Mouse (Mus musculus) limb, embryonic 12.5 days (tissue): ENCODE measurements around the gene Kpnb1. TPM values are rescaled to one million over a fixed set of nuclear protein-coding genes. Genes with fewer than 3 reads are reported as not detected.

ENCODE experiments used
- ATAC-seq: fragments of 200-750 bp; cut with Nextera tagmentation; 2 replicates; pipeline ENCODE4 v1.8.0; 2017; ENCODE audit warnings: low read depth, moderate TSS enrichment; ENCODE audit not compliant: insufficient number of reproducible peaks, insufficient read depth, low FRiP score, low TSS enrichment
- H3K27ac ChIP-seq: fragments of 300-500 bp; sonication (generic); 2 replicates; pipeline ENCODE4 v1.5.1; 2016; ENCODE audit warnings: mild to moderate bottlenecking, moderate library complexity
- H3K27me3 ChIP-seq: fragments of 300-500 bp; sonication (generic); 2 replicates; pipeline ENCODE4 v1.6.1; 2016; ENCODE audit warnings: mild to moderate bottlenecking, moderate library complexity
- H3K36me3 ChIP-seq: fragments of 300-500 bp; sonication (generic); 2 replicates; pipeline ENCODE4 v1.6.1; 2016; ENCODE audit warnings: mild to moderate bottlenecking, moderate library complexity
- H3K4me1 ChIP-seq: fragments of 300-500 bp; sonication (generic); replicated peaks from 2 replicates; pipeline ENCODE4 v1.6.1; 2016
- H3K4me2 ChIP-seq: fragments of 300-500 bp; sonication (generic); 2 replicates; pipeline ENCODE4 v1.6.1; 2016; ENCODE audit warnings: mild to moderate bottlenecking, moderate library complexity
- H3K4me3 ChIP-seq: fragments of 300-500 bp; sonication (generic); replicated peaks from 2 replicates; pipeline ENCODE4 v1.5.1; 2016; ENCODE audit warnings: mild to moderate bottlenecking
- H3K9ac ChIP-seq: fragments of 300-500 bp; sonication (generic); replicated peaks from 2 replicates; pipeline ENCODE4 v1.6.1; 2016; ENCODE audit warnings: mild to moderate bottlenecking, moderate library complexity
- H3K9me3 ChIP-seq: fragments of 300-500 bp; sonication (generic); 2 replicates; pipeline ENCODE4 v1.6.1; 2016; ENCODE audit warnings: mild to moderate bottlenecking, moderate library complexity
- WGBS: fragments of 180-500 bp; shearing (Covaris S2); methylation state at CpG from one replicate; pipeline ENCODE4 v1.1.7; 2016; 5-methylcytosine and 5-hydroxymethylcytosine counted together
- polyA plus RNA-seq: library from polyadenylated mRNA; unstranded; fragments of >200 nt; fragmentation: Nextera tagmentation; extraction: Ambion mirVana; gene quantifications from 2 replicates; pipeline ENCODE4 v1.2.1, GENCODE M21; 2016

The Kpnb1 gene
- polyA plus RNA-seq, 1 experiment from 2014 or later = 62.7 TPM

GRCm38 (mm10) chr11:97151343-97151801 is 36.3 kb downstream of the Kpnb1 start, which contains the start of gene Tbkbp1:
Gene Tbkbp1 (minus strand): TSS chr11:97151495.
- peak within 1 kb of the TSS; percentile 75 for H3K4me3 ChIP-seq
- peak within 1 kb of the TSS; percentile 89 for H3K9ac ChIP-seq
- no peaks in the 10 kb centered on the region for H3K9me3 ChIP-seq
- peak within 1 kb of the TSS; percentile 92 for H3K27ac ChIP-seq
- no peak for ATAC-seq
- 1% methylated on average over 30 of the region's 64 CpGs for WGBS
- peaks cover 38% of the 10 kb centered on the region for H3K36me3 ChIP-seq
- peaks cover 53% of the 10 kb centered on the region for H3K4me1 ChIP-seq
- peak within 1 kb of the TSS; percentile 86 for H3K4me2 ChIP-seq
- H3K27me3 ChIP-seq = peaks cover 15% of the 10 kb centered on the region; the same call in 1 of the 2 replicates

GRCm38 (mm10) chr11:97150411-97151330 is 37.0 kb downstream of the Kpnb1 start:
- Histone ChIP-seq H3K27me3 (peaks cover 22% of the 10 kb centered on the region; the same call in 1 of the 2 replicates), H3K4me3 (peak overlapping the region; percentile 75), H3K27ac (peak overlapping the region; percentile 92), H3K9ac (peak overlapping the region; percentile 89), H3K9me3 (no peaks in the 10 kb centered on the region), H3K36me3 (peaks cover 38% of the 10 kb centered on the region), H3K4me1 (peaks cover 54% of the 10 kb centered on the region), H3K4me2 (peak overlapping the region; percentile 86)
- peak; percentile 65 for ATAC-seq
- 1% methylated on average over 78 of the region's 102 CpGs for WGBS

- Histone ChIP-seq H3K9me3 (no peaks in the 10 kb centered on the region), H3K27me3 (peaks cover 26% of the 10 kb centered on the region; the same call in 1 of the 2 replicates), H3K27ac (peak overlapping the region; percentile 92), H3K4me3 (peak overlapping the region; percentile 75), H3K9ac (peak overlapping the region; percentile 89), H3K4me1 (peaks cover 54% of the 10 kb centered on the region), H3K4me2 (peak overlapping the region; percentile 86), H3K36me3 (peaks cover 37% of the 10 kb centered on the region)
- ATAC-seq = 0 out of 2 replicates have a peak, but pooled peaks have one; percentile 1
- WGBS = 4% methylated on average over 14 of the region's 14 CpGs
Observed at GRCm38 (mm10) chr11:97149995-97150410, 37.7 kb downstream of the Kpnb1 start.

GRCm38 (mm10) chr11:97149026-97149425 is 38.7 kb downstream of the Kpnb1 start:
- no peak for ATAC-seq
- H3K36me3 ChIP-seq = peaks cover 44% of the 10 kb centered on the region
- no peaks in the 10 kb centered on the region for H3K9me3 ChIP-seq
- H3K4me2 ChIP-seq = peak overlapping the region; percentile 86
- H3K27me3 ChIP-seq = peaks cover 26% of the 10 kb centered on the region; the same call in 1 of the 2 replicates
- 18% methylated on average over 9 of the region's 9 CpGs for WGBS
- H3K4me3 ChIP-seq = peak overlapping the region; percentile 75
- H3K4me1 ChIP-seq = peaks cover 49% of the 10 kb centered on the region
- no peak overlapping the region for H3K27ac ChIP-seq
- no peak overlapping the region for H3K9ac ChIP-seq

GRCm38 (mm10) chr11:97148591-97148990 is 39.1 kb downstream of the Kpnb1 start:
- H3K36me3 ChIP-seq = peaks cover 48% of the 10 kb centered on the region
- no peaks in the 10 kb centered on the region for H3K9me3 ChIP-seq
- 26% methylated on average over 12 of the region's 12 CpGs for WGBS
- H3K9ac ChIP-seq = no peak overlapping the region
- peaks cover 26% of the 10 kb centered on the region; the same call in 1 of the 2 replicates for H3K27me3 ChIP-seq
- H3K27ac ChIP-seq = no peak overlapping the region
- peak overlapping the region; percentile 86 for H3K4me2 ChIP-seq
- no peak for ATAC-seq
- H3K4me1 ChIP-seq = peaks cover 45% of the 10 kb centered on the region
- peak overlapping the region; percentile 75 for H3K4me3 ChIP-seq

GRCm38 (mm10) chr11:97147333-97147732 is 40.3 kb downstream of the Kpnb1 start:
- Histone ChIP-seq H3K9ac (no peak overlapping the region), H3K36me3 (peaks cover 56% of the 10 kb centered on the region), H3K4me3 (no peak overlapping the region), H3K4me2 (no peak overlapping the region), H3K27ac (no peak overlapping the region), H3K27me3 (peaks cover 26% of the 10 kb centered on the region; the same call in 1 of the 2 replicates), H3K9me3 (no peaks in the 10 kb centered on the region), H3K4me1 (peaks cover 36% of the 10 kb centered on the region)
- no peak for ATAC-seq
- WGBS = 77% methylated on average over 8 of the region's 8 CpGs

GRCm38 (mm10) chr11:97146724-97147123 is 41.0 kb downstream of the Kpnb1 start:
- H3K9me3 ChIP-seq = no peaks in the 10 kb centered on the region
- H3K4me1 ChIP-seq = peaks cover 30% of the 10 kb centered on the region
- no peak for ATAC-seq
- H3K9ac ChIP-seq = 0 out of 2 replicates have a peak overlapping the region, but pooled peaks have one; percentile 23
- peaks cover 62% of the 10 kb centered on the region for H3K36me3 ChIP-seq
- WGBS = 9% methylated on average over 8 of the region's 8 CpGs
- no peak overlapping the region for H3K4me3 ChIP-seq
- no peak overlapping the region for H3K27ac ChIP-seq
- peaks cover 31% of the 10 kb centered on the region for H3K27me3 ChIP-seq
- H3K4me2 ChIP-seq = no peak overlapping the region

GRCm38 (mm10) chr11:97145951-97146350 is 41.7 kb downstream of the Kpnb1 start:
- Histone ChIP-seq H3K4me3 (no peak overlapping the region), H3K4me2 (no peak overlapping the region), H3K27ac (no peak overlapping the region), H3K27me3 (peaks cover 38% of the 10 kb centered on the region), H3K4me1 (peaks cover 30% of the 10 kb centered on the region), H3K9me3 (no peaks in the 10 kb centered on the region), H3K9ac (no peak overlapping the region), H3K36me3 (peaks cover 66% of the 10 kb centered on the region)
- WGBS = 60% methylated on average over 9 of the region's 9 CpGs
- no peak for ATAC-seq

- WGBS = 42% methylated on average over 2 of the region's 2 CpGs
Observed at GRCm38 (mm10) chr11:97145320-97145719, 42.4 kb downstream of the Kpnb1 start.

GRCm38 (mm10) chr11:97143196-97143900 is 44.3 kb downstream of the Kpnb1 start:
- H3K36me3 ChIP-seq = peaks cover 82% of the 10 kb centered on the region
- H3K4me1 ChIP-seq = peaks cover 25% of the 10 kb centered on the region
- no peak overlapping the region for H3K4me3 ChIP-seq
- WGBS = 72% methylated on average over 8 of the region's 9 CpGs
- H3K9ac ChIP-seq = no peak overlapping the region
- no peak overlapping the region for H3K27ac ChIP-seq
- no peak overlapping the region for H3K4me2 ChIP-seq
- no peak for ATAC-seq
- peaks cover 54% of the 10 kb centered on the region for H3K27me3 ChIP-seq
- H3K9me3 ChIP-seq = no peaks in the 10 kb centered on the region

More at GRCm38 (mm10) chr11:97145320-97145719, 42.4 kb downstream of the Kpnb1 start:
- H3K4me2 ChIP-seq = no peak overlapping the region
- H3K27me3 ChIP-seq = peaks cover 45% of the 10 kb centered on the region
- peaks cover 71% of the 10 kb centered on the region for H3K36me3 ChIP-seq
- no peak overlapping the region for H3K9ac ChIP-seq
- no peak overlapping the region for H3K4me3 ChIP-seq
- no peak for ATAC-seq
- H3K27ac ChIP-seq = no peak overlapping the region
- no peaks in the 10 kb centered on the region for H3K9me3 ChIP-seq
- peaks cover 30% of the 10 kb centered on the region for H3K4me1 ChIP-seq

GRCm38 (mm10) chr11:97142159-97142608 is 45.5 kb downstream of the Kpnb1 start:
- Histone ChIP-seq H3K27me3 (peaks cover 61% of the 10 kb centered on the region), H3K27ac (no peak overlapping the region), H3K4me2 (no peak overlapping the region), H3K9ac (no peak overlapping the region), H3K36me3 (peaks cover 82% of the 10 kb centered on the region), H3K4me1 (peaks cover 20% of the 10 kb centered on the region), H3K9me3 (no peaks in the 10 kb centered on the region), H3K4me3 (no peak overlapping the region)
- ATAC-seq = no peak
- 68% methylated on average over 8 of the region's 8 CpGs for WGBS
